Mouse (Mus musculus): ENCODE measurements around the gene Pih1d1. TPM values are rescaled to one million over a fixed set of nuclear protein-coding genes. Genes with fewer than 3 reads are reported as not detected.

The Pih1d1 gene
- total RNA-seq, 2 experiments from 2014 or later: 46.6 to 48.2 TPM

DNA sequence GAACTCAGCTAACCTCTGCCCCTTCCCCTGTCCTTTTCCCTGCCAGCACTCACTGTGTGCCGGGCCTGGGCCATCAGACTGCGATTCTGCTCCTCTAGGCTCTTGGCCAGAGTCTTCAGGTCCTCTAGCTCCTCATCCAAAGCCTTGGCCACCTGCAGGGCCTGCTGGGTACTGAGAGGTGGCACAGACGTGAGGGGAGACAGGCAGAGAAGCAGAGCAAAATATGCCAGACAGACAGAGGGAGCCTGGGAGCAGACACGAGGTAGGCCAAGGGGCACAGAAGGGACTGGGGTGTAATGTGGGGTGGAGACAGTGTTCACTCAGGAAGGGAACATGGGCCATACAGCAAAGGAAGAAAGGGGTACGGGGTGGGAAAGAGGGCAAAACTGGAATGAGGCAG, 39.3 kb downstream of the Pih1d1 start:
- no peak for DNase-seq

GRCm38 (mm10) chr7:45193871-45194785, 40.0 kb downstream of the Pih1d1 start:
- DNase-seq: no peak

- no peak for DNase-seq
Measured at GRCm38 (mm10) chr7:45195341-45196175, 41.5 kb downstream of the Pih1d1 start.

GRCm38 (mm10) chr7:45196176-45196535, 42.1 kb downstream of the Pih1d1 start:
- DNase-seq: no peak

DNA sequence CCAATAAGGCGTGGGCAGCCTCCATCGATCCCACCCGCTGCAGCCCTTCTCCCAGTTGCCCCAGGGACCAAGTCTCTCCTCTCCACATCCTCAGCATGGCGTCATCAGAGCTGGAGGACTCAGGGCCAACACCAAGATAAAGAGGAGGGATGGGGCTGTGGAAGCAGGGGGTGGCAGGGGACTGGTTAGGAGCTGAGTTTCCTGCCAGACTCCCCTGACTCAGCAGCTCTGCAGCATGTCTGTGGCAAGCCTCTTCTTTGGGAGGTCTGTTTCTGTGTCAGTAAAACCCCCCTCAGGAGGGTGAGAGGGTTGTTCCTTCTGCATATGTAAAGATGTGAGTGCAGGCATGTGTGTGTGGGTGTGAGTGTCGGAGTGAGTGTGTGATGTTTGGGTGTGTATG, 42.9 kb downstream of the Pih1d1 start:
- no peak for DNase-seq

DNA sequence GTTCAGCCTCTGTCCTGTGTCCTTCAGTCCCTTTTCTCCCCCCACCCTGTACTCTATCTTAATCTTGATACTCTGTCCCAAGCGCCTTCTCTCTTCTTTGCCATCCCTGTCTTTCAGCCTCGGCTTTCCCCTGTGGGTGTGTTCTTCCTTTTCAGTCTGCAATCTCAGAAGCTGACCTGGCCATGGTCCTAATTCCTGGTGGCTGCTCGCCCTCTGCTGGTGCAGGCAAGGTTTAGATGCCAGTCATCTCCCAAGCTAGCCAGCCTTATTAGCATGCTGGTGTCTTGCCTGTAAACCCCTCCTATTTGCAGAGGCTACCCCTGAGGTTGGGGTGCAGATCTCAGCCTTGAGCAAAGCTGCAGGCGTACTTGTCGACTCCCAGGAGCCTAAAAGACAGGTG, 44.3 kb downstream of the Pih1d1 start:
- DNase-seq: peak; percentile 74

DNA sequence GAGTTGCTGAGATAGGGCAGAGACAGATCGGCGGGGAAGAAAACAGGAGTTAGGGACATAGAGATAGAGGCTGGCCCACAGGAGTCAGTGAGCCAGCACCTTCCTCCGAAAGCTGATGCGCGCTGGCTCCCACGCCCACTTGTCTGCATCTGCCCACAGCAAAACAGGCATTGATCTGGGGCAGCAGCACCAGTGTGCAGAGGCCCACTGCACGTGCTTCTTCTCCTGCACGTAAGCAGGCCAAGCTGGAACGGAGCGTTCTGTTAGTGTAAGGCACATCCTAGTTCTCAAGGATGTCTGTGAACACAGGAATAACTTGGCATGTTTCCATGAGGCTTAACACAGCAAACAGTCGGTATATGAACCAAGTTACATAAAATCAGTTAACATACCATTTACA, 44.9 kb downstream of the Pih1d1 start:
- DNase-seq: no peak

DNA sequence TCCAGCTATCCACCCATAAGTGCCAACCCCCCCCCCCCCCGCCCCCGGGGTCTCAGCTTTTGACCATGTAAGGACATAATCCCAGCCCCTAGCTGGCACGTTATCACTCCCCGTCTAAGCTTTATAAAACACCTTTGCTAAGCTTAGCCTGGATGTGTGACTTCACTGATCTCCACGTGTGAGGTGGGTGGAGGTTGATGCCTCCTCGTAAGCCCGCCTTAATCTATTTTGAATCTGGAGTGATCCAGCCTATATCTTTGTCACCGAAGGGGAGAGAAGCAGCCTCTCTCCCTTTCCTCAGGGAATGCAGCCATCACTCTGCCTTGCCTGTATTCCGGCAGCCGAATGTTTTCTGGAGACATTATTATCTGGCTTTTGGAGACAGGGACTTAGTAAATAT, 48.6 kb downstream of the Pih1d1 start:
- no peak for DNase-seq

GRCm38 (mm10) chr7:45204380-45205143, 50.5 kb downstream of the Pih1d1 start, which contains the start of gene Ccdc155:
Gene Ccdc155 (minus strand): TSS chr7:45204892.
- DNase-seq: peak; percentile 80

DNA sequence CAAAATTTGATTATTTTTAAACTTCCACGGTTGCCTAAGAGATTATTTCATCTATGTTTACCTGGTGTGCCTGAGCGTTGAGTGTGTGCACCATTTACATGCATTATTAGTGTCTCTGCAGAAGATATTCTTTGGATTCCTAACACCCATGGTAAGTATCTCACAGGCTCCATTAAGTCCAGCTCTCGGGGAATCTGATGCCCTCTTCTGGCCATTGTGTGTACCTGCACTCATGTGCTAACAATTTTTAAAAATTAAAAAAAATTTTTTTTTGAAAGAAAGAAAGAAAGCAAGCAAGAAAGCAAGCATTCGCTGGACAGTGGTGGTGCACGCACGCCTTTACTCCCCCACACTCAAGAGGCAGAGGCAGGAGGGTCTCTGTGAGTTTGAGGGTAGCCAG, 54.2 kb downstream of the Pih1d1 start:
- DNase-seq: no peak

Small RNA genes lying within 50 kb of the gene (microRNA-seq; reads per million reads assigned to microRNA genes)
- gene Mir150: 135 to 344 reads per million in 2 experiments
- gene Mir5121: 6.8 to 8.6 reads per million in 2 experiments
- 0 reads per million in 2 experiments for gene Mir7055

Other genes with a start within 250 kb of the Pih1d1 start
- gene Ap2a1, start 224.8 kb upstream of the Pih1d1 start, total RNA-seq (2021): 10 to 100 TPM; 59.0 to 65.0 TPM
- gene Tsks, start 211.1 kb upstream of the Pih1d1 start, total RNA-seq (2021): not detected
- 1 to 10 TPM; 4.4 to 5.7 TPM for gene Cpt1c, start 179.5 kb upstream of the Pih1d1 start, total RNA-seq (2021)
- 100 to 1,000 TPM; 267 to 271 TPM for gene Prmt1, start 167.7 kb upstream of the Pih1d1 start, total RNA-seq (2021)
- gene Irf3, start 156.7 kb upstream of the Pih1d1 start, total RNA-seq (2021): 10 to 100 TPM; 26.5 to 35.8 TPM
- 10 to 100 TPM; 10.8 to 14.0 TPM for gene Bcl2l12, start 155.6 kb upstream of the Pih1d1 start, total RNA-seq (2021)
- gene Scaf1, start 137.9 kb upstream of the Pih1d1 start, total RNA-seq (2021): 10 to 100 TPM; 47.7 to 55.8 TPM
- gene Rras, start 136.3 kb upstream of the Pih1d1 start, total RNA-seq (2021): 10 to 100 TPM; 75.5 to 80.6 TPM
- 10 to 100 TPM; 36.0 to 43.1 TPM for gene Prr12, start 101.4 kb upstream of the Pih1d1 start, total RNA-seq (2021)
- 10 to 100 TPM; 35.9 to 40.5 TPM for gene Nosip, start 91.9 kb upstream of the Pih1d1 start, total RNA-seq (2021)
- 10 to 100 TPM in 1 of 2 experiments, 1 to 10 TPM in 1; 8.5 to 10.7 TPM for gene Prrg2, start 91.6 kb upstream of the Pih1d1 start, total RNA-seq (2021)
- gene Rcn3, start 62.1 kb upstream of the Pih1d1 start, total RNA-seq (2021): 100 to 1,000 TPM; 103 to 148 TPM
- 10 to 100 TPM; 70.9 to 75.2 TPM for gene Fcgrt, start 50.5 kb upstream of the Pih1d1 start, total RNA-seq (2021)
- 100 to 1,000 TPM; 762 to 817 TPM for gene Rps11, start 29.9 kb upstream of the Pih1d1 start, total RNA-seq (2021)
- gene Rpl13a, start 25.5 kb upstream of the Pih1d1 start, total RNA-seq (2021): 1,000 to 10,000 TPM; 1,164 to 1,215 TPM
- gene Gm45713, start 18.1 kb upstream of the Pih1d1 start, total RNA-seq (2021): not detected
- 1 to 10 TPM; 2.3 to 4.3 TPM for gene Flt3l, start 17.9 kb upstream of the Pih1d1 start, total RNA-seq (2021)
- gene Aldh16a1, start 281 bp downstream of the Pih1d1 start, total RNA-seq (2021): 10 to 100 TPM; 23.9 to 28.6 TPM
- gene Slc17a7, start 9.6 kb downstream of the Pih1d1 start, total RNA-seq (2021): 1 to 10 TPM; 4.7 to 4.9 TPM
- under 1 TPM; 0.49 to 0.63 TPM for gene Gfy, start 25.3 kb downstream of the Pih1d1 start, total RNA-seq (2021)
- not detected for gene Pth2, start 26.7 kb downstream of the Pih1d1 start, total RNA-seq (2021)
- 1 to 10 TPM; 2.5 to 2.8 TPM for gene Ccdc155, start 50.6 kb downstream of the Pih1d1 start, total RNA-seq (2021)
- gene Dkkl1, start 57.8 kb downstream of the Pih1d1 start, total RNA-seq (2021): not detected
- gene Tead2, start 61.5 kb downstream of the Pih1d1 start, total RNA-seq (2021): 10 to 100 TPM; 15.6 to 25.9 TPM
- gene Cd37, start 84.8 kb downstream of the Pih1d1 start, total RNA-seq (2021): 1 to 10 TPM; 1.8 to 3.4 TPM
- not detected for gene Slc6a16, start 86.8 kb downstream of the Pih1d1 start, total RNA-seq (2021)
- not detected for gene Slc6a21, start 123.2 kb downstream of the Pih1d1 start, total RNA-seq (2021)
- 10 to 100 TPM; 25.5 to 35.2 TPM for gene Trpm4, start 179.5 kb downstream of the Pih1d1 start, total RNA-seq (2021)
- gene Hrc, start 181.0 kb downstream of the Pih1d1 start, total RNA-seq (2021): 100 to 1,000 TPM; 579 to 609 TPM
- gene Ppfia3, start 212.7 kb downstream of the Pih1d1 start, total RNA-seq (2021): under 1 TPM; 0.89 to 0.97 TPM
- 1 to 10 TPM; 1.9 to 2.0 TPM for gene Lin7b, start 216.3 kb downstream of the Pih1d1 start, total RNA-seq (2021)
- 100 to 1,000 TPM; 123 to 156 TPM for gene Snrnp70, start 241.4 kb downstream of the Pih1d1 start, total RNA-seq (2021)